Mouse (Mus musculus) intestine, embryonic 15.5 days (tissue): ENCODE data around the gene Ctnnbip1. TPM values are rescaled to one million over a fixed set of nuclear protein-coding genes. Genes with fewer than 3 reads are reported as not detected.
A peak's percentile ranks its signal among the peaks of the same experiment; 100 is the strongest.

Experiments
- ATAC-seq: fragments of 200-750 bp; cut with Nextera tagmentation; 2 replicates; pipeline ENCODE4 v1.8.0; 2017; ENCODE audit warnings: moderate TSS enrichment, moderate library complexity
- H3K27ac ChIP-seq: fragments of 300-500 bp; sonication (generic); 2 replicates; pipeline ENCODE4 v1.5.1; 2015; ENCODE audit warnings: mild to moderate bottlenecking, inconsistent platforms
- H3K27me3 ChIP-seq: fragments of 300-500 bp; sonication (generic); replicated peaks from 2 replicates; pipeline ENCODE4 v1.6.1; 2015; ENCODE audit warnings: inconsistent platforms
- H3K36me3 ChIP-seq: fragments of 300-500 bp; sonication (generic); 2 replicates; pipeline ENCODE4 v1.6.1; 2015; ENCODE audit warnings: inconsistent platforms
- H3K4me1 ChIP-seq: fragments of 300-500 bp; sonication (generic); replicated peaks from 2 replicates; pipeline ENCODE4 v1.6.1; 2015; ENCODE audit warnings: inconsistent platforms
- H3K4me2 ChIP-seq: fragments of 300-500 bp; sonication (generic); replicated peaks from 2 replicates; pipeline ENCODE4 v1.6.1; 2015; ENCODE audit warnings: mild to moderate bottlenecking, inconsistent platforms
- H3K4me3 ChIP-seq: fragments of 300-500 bp; sonication (generic); replicated peaks from 2 replicates; pipeline ENCODE4 v1.5.1; 2015; ENCODE audit warnings: inconsistent platforms
- H3K9ac ChIP-seq: fragments of 300-500 bp; sonication (generic); 2 replicates; pipeline ENCODE4 v1.6.1; 2015; ENCODE audit warnings: inconsistent platforms
- H3K9me3 ChIP-seq: fragments of 300-500 bp; sonication (generic); 2 replicates; pipeline ENCODE4 v1.6.1; 2016; ENCODE audit warnings: inconsistent platforms
- WGBS: fragments of 180-500 bp; shearing (Covaris S2); methylation state at CpG from one replicate; pipeline ENCODE4 v1.1.7; 2015; 5-methylcytosine and 5-hydroxymethylcytosine counted together
- polyA plus RNA-seq: library from polyadenylated mRNA; unstranded; fragments of >200 nt; fragmentation: Nextera tagmentation; extraction: Ambion mirVana; gene quantifications from 2 replicates; pipeline ENCODE4 v1.2.1, GENCODE M21; 2015

Ctnnbip1 gene
- polyA plus RNA-seq, 1 experiment from 2014 or later, result 43.8 TPM

DNA sequence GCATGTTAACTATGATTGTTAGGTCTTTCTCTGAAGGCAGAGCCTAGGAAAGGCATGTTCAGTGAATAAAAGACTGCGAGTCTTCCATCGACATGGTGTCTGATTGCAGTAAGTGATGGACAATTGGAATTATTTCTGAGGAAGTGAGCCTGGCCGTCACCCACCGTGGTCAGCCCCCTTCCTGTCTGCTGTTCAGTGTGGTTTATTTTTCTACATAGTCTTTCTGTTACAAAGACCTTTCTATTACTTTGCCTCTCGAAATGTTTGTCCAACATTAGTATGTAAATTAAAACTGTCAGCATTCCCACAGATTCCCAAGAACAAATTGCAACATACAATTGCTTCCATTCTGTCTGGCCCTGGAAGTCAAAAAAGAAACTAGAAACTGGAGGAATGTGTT is 18.2 kb upstream of the Ctnnbip1 start:
- no peaks in the 10 kb centered on the region for H3K9me3 ChIP-seq
- H3K27me3 ChIP-seq, result no peaks in the 10 kb centered on the region
- H3K4me2 ChIP-seq, result no peak overlapping the region
- no peak overlapping the region for H3K4me3 ChIP-seq
- H3K27ac ChIP-seq, result no peak overlapping the region
- WGBS, result 88% methylated on average over 5 of the region's 5 CpGs
- H3K36me3 ChIP-seq, result peaks cover 27% of the 10 kb centered on the region
- no peaks in the 10 kb centered on the region for H3K4me1 ChIP-seq
- ATAC-seq, result no peak
- no peak overlapping the region for H3K9ac ChIP-seq

DNA sequence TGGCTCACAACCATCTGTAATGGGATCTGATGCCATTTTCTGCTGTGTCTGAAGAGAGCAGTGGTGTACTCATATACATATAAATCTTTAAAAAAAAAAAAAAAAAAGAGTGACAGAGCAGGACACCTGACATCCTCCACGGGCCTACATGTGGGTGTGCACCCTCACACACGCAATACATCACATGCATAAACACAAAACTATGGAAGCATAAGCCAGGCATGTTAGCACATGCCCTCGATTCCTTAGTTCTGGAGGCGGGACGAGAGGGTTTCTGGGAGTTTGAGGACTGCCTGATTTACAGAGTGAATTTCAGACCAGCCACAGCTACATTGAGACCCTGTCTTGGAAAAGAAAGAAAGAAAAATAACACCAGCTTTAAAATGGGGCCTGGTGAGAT is 13.7 kb upstream of the Ctnnbip1 start:
- Histone ChIP-seq H3K4me3 (no peak overlapping the region), H3K36me3 (peaks cover 8% of the 10 kb centered on the region; the same call in 1 of the 2 replicates), H3K27me3 (no peaks in the 10 kb centered on the region), H3K4me1 (no peaks in the 10 kb centered on the region), H3K27ac (no peak overlapping the region), H3K4me2 (no peak overlapping the region), H3K9ac (no peak overlapping the region), H3K9me3 (no peaks in the 10 kb centered on the region)
- no peak for ATAC-seq
- WGBS, result 80% methylated on average over 5 of the region's 5 CpGs

DNA sequence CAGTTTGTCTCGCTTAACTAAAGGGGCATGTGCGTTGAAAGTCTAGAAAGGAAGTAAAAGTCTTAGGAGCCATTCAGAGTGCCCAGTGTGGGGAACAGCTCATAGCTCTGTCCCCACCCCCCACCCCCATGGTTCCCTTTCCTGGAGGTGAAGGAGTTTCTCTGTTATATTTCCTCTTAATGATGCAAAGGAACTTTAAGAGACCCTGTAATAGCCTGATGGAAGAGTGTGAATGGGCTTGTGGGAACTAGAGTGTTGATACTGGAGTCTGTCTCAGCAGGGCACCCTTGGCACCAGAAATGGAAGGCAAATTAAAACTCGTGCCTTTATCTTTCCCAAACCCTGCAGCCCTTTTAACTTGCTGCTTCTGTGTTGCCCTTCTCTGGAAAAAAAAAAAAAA is 13.2 kb upstream of the Ctnnbip1 start:
- H3K27ac ChIP-seq, result no peak overlapping the region
- 47% methylated on average over 3 of the region's 3 CpGs for WGBS
- no peak for ATAC-seq

DNA sequence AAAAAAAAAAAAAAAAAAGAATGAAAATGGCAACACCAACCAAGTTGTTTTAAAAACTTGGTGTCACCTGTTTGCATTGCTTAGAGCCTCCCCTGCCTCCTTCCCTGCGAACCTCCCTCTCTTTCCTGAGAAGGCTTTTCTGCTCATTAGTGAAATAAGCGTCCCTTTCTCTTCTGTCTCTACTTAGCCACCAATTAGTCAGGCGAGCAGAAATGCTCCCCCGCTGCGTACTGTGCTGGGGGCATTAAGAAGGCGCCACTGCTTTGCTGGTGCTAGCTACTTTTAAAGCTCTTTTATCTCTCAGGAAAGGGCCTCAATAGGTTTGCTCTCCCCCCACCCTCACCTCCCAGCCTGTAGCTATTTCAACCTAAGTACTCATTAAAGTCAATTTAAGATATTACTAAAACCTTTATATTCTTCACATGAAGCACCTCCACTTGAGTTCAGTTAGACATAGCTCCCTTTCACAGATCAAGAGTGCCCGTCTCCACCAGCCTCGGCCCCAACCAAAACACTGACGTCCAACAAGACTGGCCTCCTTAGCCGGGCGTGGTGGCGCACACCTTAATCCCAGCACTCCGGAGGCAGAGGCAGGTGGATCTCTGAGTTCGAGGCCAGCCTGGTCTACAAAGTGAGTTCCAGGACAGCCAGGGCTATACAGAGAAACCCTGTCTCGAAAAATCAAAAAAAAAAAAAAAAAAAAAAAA is 12.6 kb upstream of the Ctnnbip1 start:
- Histone ChIP-seq H3K27ac (no peak overlapping the region), H3K36me3 (peaks cover 4% of the 10 kb centered on the region; the same call in 1 of the 2 replicates), H3K4me2 (no peak overlapping the region), H3K9ac (no peak overlapping the region), H3K9me3 (no peaks in the 10 kb centered on the region), H3K4me1 (no peaks in the 10 kb centered on the region), H3K27me3 (no peaks in the 10 kb centered on the region), H3K4me3 (no peak overlapping the region)
- no peak for ATAC-seq
- WGBS, result 73% methylated on average over 14 of the region's 15 CpGs

More for the DNA sequence above, 13.2 kb upstream of the Ctnnbip1 start:
- no peak overlapping the region for H3K4me3 ChIP-seq
- H3K36me3 ChIP-seq, result peaks cover 8% of the 10 kb centered on the region; the same call in 1 of the 2 replicates
- no peaks in the 10 kb centered on the region for H3K27me3 ChIP-seq
- no peaks in the 10 kb centered on the region for H3K4me1 ChIP-seq
- no peaks in the 10 kb centered on the region for H3K9me3 ChIP-seq
- H3K9ac ChIP-seq, result no peak overlapping the region
- no peak overlapping the region for H3K4me2 ChIP-seq

DNA sequence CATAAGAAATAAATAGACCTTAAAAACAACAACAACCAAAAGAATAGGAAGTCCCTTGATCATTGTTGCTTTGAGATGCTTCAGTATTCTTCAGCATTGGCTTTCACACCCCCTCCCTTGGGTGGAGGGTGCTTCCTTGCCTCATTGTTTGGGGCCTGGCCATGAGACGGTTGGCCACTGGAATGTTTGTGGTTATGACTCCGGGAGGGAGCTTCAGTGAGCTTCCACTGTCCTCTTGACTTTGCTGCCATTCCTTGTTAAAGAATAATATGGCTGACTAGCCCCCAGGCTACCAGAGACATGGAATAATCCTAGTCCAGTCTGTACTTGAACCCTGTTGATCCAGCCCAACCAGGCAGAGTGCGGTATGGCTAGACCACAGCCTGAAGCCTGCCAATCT is 11.1 kb upstream of the Ctnnbip1 start:
- Histone ChIP-seq H3K9me3 (no peaks in the 10 kb centered on the region), H3K4me3 (no peak overlapping the region), H3K4me2 (no peak overlapping the region), H3K9ac (no peak overlapping the region), H3K4me1 (no peaks in the 10 kb centered on the region), H3K36me3 (no peaks in the 10 kb centered on the region; the same call in 1 of the 2 replicates), H3K27me3 (no peaks in the 10 kb centered on the region), H3K27ac (no peak overlapping the region)
- ATAC-seq, result no peak
- WGBS, result 72% methylated on average over 3 of the region's 3 CpGs

DNA sequence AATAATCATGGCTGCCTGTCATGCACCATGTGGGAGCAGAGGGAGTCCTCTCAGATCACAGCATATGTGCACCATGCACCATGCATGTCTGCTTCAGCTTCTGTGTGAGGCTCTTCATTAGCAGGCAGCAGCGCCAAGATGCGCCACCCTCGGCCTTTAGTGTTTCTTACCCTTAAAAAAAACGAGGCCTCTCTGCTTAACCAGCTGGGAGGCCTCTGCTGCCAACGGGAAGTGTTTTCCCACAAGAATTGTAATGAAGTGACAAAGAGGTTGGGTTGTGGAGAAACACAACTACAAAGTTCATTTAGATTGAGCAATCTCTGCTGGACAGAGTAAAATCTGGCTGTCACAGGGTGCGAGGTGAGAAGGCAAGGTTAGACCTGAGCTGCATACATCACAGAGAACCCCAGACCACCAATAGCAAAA is 6.8 kb upstream of the Ctnnbip1 start:
- Histone ChIP-seq H3K9ac (no peak overlapping the region), H3K4me3 (no peak overlapping the region), H3K4me1 (no peaks in the 10 kb centered on the region), H3K9me3 (no peaks in the 10 kb centered on the region), H3K36me3 (no peaks in the 10 kb centered on the region), H3K4me2 (no peak overlapping the region), H3K27me3 (no peaks in the 10 kb centered on the region), H3K27ac (no peak overlapping the region)
- ATAC-seq, result no peak
- 50% methylated on average over 6 of the region's 6 CpGs for WGBS

DNA sequence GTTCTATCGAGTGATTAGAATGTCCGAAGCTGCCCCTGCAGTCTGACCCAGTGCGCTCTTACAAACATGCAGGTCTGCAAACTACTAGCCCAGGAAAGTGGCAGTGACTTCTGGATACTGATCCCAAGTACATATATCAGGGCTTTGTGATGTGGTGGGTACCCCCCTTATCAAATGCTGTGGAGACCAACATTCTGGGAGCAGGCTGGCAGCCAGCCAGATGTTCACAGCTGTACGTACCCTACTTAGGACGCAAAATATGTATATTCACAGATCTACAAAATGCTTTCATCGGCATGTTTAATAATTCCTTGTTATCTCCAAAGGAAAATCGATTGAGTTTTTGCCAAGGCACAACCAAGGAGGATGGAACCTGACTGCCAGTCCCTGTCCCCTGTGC is 6.0 kb upstream of the Ctnnbip1 start:
- H3K27ac ChIP-seq, result no peak overlapping the region
- H3K4me2 ChIP-seq, result no peak overlapping the region
- H3K36me3 ChIP-seq, result no peaks in the 10 kb centered on the region
- WGBS, result 70% methylated on average over 7 of the region's 7 CpGs
- no peaks in the 10 kb centered on the region for H3K27me3 ChIP-seq
- no peak for ATAC-seq
- no peaks in the 10 kb centered on the region for H3K9me3 ChIP-seq
- H3K4me1 ChIP-seq, result no peaks in the 10 kb centered on the region
- H3K9ac ChIP-seq, result no peak overlapping the region
- H3K4me3 ChIP-seq, result no peak overlapping the region

DNA sequence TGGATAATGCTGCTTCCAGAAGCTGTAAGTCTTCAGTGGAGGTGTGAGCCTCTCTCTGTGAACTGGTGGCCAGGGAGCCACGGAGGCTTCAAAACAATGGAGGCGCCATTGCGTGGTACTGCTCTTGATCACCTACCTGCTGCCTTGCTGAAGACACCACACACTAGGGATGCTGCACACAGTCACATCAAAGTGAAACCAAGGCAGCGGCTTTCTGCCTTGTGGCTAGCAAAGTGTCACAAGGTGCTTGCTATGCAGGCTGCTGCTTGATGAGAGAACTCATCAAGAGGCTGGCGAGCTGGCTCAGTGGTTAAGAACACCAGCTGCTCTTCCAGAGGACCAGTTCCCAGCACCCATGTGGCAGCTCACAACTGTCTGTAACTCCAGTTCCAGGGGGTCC is 2.3 kb upstream of the Ctnnbip1 start:
- Histone ChIP-seq H3K27ac (no peak overlapping the region), H3K9ac (no peak overlapping the region), H3K27me3 (no peaks in the 10 kb centered on the region), H3K36me3 (no peaks in the 10 kb centered on the region), H3K4me1 (no peaks in the 10 kb centered on the region), H3K4me3 (no peak overlapping the region), H3K9me3 (no peaks in the 10 kb centered on the region), H3K4me2 (no peak overlapping the region)
- ATAC-seq, result no peak
- 88% methylated on average over 5 of the region's 5 CpGs for WGBS

DNA sequence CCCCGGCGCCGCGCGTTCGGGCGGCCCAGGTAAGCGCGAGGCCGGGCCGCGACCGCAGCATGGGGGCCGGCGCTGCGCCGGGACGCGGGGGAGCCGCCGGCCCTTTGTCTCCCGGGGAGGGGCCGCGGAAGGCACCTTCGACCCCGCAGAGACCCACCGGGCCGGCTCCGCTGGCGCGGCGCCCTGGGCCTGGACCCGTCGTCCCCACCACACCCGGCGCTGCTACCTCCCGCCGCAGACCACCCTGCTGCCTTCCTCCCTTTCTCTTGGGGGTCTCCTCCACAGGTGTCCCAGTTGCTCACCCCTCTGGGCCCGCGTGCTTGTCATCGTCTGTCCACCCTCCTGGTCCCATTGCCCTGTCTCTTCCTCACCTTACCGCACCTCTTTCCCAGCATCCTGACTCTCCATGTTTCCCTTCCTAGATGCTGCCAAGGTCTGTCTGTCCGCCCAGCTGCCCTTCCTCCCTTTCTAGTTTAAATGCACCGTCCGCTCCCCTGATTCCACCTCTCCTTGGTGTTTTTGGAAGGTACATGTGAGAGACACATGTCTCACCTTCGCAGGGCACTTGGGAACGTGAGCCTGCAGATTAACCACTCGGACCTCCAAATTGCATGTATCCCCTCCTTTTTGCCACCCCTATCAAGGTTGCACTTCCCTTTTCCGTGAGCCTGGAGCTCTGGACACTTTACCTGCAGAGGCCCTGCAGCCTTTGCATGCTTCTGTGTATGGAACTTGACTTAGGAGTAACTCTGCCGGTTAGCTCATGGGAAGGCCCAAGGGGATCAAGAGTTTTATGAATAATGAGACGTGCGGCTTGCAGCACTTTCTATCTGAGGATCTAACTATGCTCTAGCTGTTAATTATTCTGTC is 550 bp downstream of the Ctnnbip1 start:
- Histone ChIP-seq H3K36me3 (no peaks in the 10 kb centered on the region), H3K9ac (peak overlapping the region; percentile 75), H3K27ac (no peak overlapping the region), H3K4me1 (peaks cover 9% of the 10 kb centered on the region; the same call in 1 of the 2 replicates), H3K4me3 (peak overlapping the region; percentile 81), H3K4me2 (peak overlapping the region; percentile 90), H3K9me3 (no peaks in the 10 kb centered on the region), H3K27me3 (no peaks in the 10 kb centered on the region)
- 3% methylated on average over 52 of the region's 52 CpGs for WGBS
- ATAC-seq, result no peak

DNA sequence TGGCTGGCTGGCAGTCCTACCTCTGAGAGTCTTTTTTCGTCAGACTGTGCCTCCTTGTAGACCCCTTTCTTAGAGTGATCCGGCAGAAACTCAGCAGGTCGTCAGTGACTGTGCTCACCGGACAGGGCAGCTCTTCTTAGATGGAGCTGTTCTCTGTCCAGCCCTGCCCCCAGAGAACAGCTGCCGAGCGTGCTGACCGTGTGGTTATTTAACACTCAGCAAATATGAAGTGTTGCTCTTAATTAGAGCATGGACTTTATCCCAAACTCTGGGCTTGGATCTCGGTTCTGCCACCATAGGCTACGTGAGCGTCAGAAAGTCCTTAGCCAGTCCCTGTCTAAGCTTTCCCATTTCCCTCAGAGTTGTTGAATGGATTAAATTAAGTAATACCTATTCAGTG is 3.2 kb downstream of the Ctnnbip1 start:
- H3K9ac ChIP-seq, result no peak overlapping the region
- no peak for ATAC-seq
- no peaks in the 10 kb centered on the region for H3K9me3 ChIP-seq
- H3K27ac ChIP-seq, result no peak overlapping the region
- no peak overlapping the region for H3K4me2 ChIP-seq
- no peaks in the 10 kb centered on the region for H3K36me3 ChIP-seq
- no peaks in the 10 kb centered on the region for H3K27me3 ChIP-seq
- peaks cover 17% of the 10 kb centered on the region for H3K4me1 ChIP-seq
- WGBS, result 70% methylated on average over 10 of the region's 10 CpGs
- no peak overlapping the region for H3K4me3 ChIP-seq

DNA sequence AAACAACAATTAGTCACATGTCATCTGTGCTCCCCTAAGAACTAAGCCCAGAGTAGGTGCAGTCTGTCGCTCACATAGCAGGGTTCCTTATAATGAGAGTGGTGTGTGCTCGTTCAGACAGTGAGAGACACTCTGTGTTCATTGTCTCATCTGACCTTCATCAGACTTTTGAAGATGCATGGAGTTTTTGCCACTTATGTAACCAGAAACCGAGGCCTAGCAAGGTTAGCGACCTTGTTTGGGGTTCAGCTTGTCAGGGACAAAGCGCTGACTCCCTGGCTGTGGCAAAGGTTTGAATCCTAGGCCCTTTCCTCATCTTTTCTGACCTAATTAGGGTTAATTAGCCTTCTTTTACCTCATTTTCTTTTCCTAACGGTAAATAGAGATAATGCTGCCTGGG is 5.9 kb downstream of the Ctnnbip1 start:
- Histone ChIP-seq H3K9ac (no peak overlapping the region), H3K9me3 (no peaks in the 10 kb centered on the region), H3K4me2 (no peak overlapping the region), H3K36me3 (no peaks in the 10 kb centered on the region), H3K4me1 (peaks cover 24% of the 10 kb centered on the region), H3K4me3 (no peak overlapping the region), H3K27ac (no peak overlapping the region), H3K27me3 (no peaks in the 10 kb centered on the region)
- 87% methylated on average over 6 of the region's 6 CpGs for WGBS
- ATAC-seq, result no peak

DNA sequence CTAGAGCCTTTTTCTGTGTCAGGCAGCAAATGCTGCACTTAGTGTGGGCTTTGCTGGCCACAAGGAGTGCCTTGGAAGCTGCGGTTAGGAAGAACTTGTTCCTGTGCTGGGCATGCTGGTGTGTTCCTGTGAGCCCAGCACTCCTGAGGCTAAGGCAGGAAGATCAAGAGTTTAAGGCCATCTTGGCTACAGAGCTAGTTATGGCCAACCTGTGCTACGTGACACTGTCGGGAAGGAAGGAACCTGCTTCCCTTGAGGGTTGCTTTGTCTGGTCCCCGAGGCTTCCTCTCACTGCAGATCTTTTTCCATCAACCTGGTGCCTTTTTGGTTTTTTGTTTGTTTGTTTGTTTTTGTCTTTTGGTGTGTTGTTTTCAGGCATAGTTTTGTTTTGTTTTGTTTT is 7.1 kb downstream of the Ctnnbip1 start:
- Histone ChIP-seq H3K4me2 (no peak overlapping the region), H3K27ac (no peak overlapping the region), H3K9ac (no peak overlapping the region), H3K4me3 (no peak overlapping the region), H3K27me3 (no peaks in the 10 kb centered on the region), H3K4me1 (peaks cover 24% of the 10 kb centered on the region), H3K36me3 (no peaks in the 10 kb centered on the region), H3K9me3 (no peaks in the 10 kb centered on the region)
- WGBS, result 87% methylated on average over 4 of the region's 4 CpGs
- ATAC-seq, result no peak
